ENCODE assay signal across 9 mouse cellular contexts in genomic region chr2:155991863-155992321, GRCm38 (mm10). TPM values are rescaled to one million over a fixed set of nuclear protein-coding genes. Genes with fewer than 3 reads are reported as not detected.
DNase-seq lines count a peak whose midpoint lies in the region; ATAC-seq and TF ChIP-seq lines count a peak whose summit lies in the region.
"Had no signal": no experiment of that assay in that cellular context is flagged by ENCODE, and none has a peak within 500 bp of the region (broad histone marks: within the 10 kb centered on the region; RNA-seq: fewer than 3 reads in every experiment).

No protein-coding gene starts in this region.

- H3K9ac ChIP-seq in forebrain, postnatal 0 days = no peak overlapping the region
- no peak overlapping the region for H3K9ac ChIP-seq in forebrain, embryonic 12.5 days
- H3K9ac ChIP-seq in limb, embryonic 15.5 days = no peak overlapping the region
- H3K9ac ChIP-seq: embryonic facial prominence, embryonic 15.5 days had no signal

- no peaks in the 10 kb centered on the region for H3K27me3 ChIP-seq in forebrain, postnatal 0 days (ENCODE audit: insufficient read depth, low read length)
- H3K27me3 ChIP-seq in forebrain, embryonic 12.5 days = no peaks in the 10 kb centered on the region
- H3K27me3 ChIP-seq in limb, embryonic 15.5 days = no peaks in the 10 kb centered on the region
- H3K27me3 ChIP-seq: embryonic facial prominence, embryonic 15.5 days had no signal

- no peaks in the 10 kb centered on the region for H3K4me1 ChIP-seq in forebrain, postnatal 0 days (ENCODE audit: insufficient read depth)
- H3K4me1 ChIP-seq in forebrain, embryonic 12.5 days = no peaks in the 10 kb centered on the region
- no peaks in the 10 kb centered on the region for H3K4me1 ChIP-seq in limb, embryonic 15.5 days
- H3K4me1 ChIP-seq: embryonic facial prominence, embryonic 15.5 days had no signal

- no peak overlapping the region for H3K4me3 ChIP-seq in forebrain, postnatal 0 days (ENCODE audit: low read depth, low read length)
- no peak overlapping the region for H3K4me3 ChIP-seq in forebrain, embryonic 12.5 days (replicated peaks)
- no peak overlapping the region for H3K4me3 ChIP-seq in limb, embryonic 15.5 days
- H3K4me3 ChIP-seq: embryonic facial prominence, embryonic 15.5 days had no signal

- TF ChIP-seq CTCF in forebrain, postnatal 0 days (IDR thresholded peaks at IDR 0.05; ENCODE audit: low read depth) = 0 out of 2 replicates have a peak, but pooled peaks have one; percentile 12

- 67% methylated on average over 14 of the region's 14 CpGs for WGBS in forebrain, postnatal 0 days
- 88% methylated on average over 14 of the region's 14 CpGs for WGBS in forebrain, embryonic 12.5 days
- WGBS in limb, embryonic 15.5 days = 74% methylated on average over 14 of the region's 14 CpGs

- H3K4me2 ChIP-seq in forebrain, postnatal 0 days (ENCODE audit: low read depth) = no peak overlapping the region
- no peak overlapping the region for H3K4me2 ChIP-seq in forebrain, embryonic 12.5 days
- no peak overlapping the region for H3K4me2 ChIP-seq in limb, embryonic 15.5 days
- H3K4me2 ChIP-seq: embryonic facial prominence, embryonic 15.5 days had no signal

- H3K27ac ChIP-seq in forebrain, postnatal 0 days (ENCODE audit: low read depth, low read length) = no peak overlapping the region; the same call in 1 of the 2 replicates
- no peak overlapping the region for H3K27ac ChIP-seq in forebrain, embryonic 12.5 days
- peak overlapping the region; percentile 22 for H3K27ac ChIP-seq in limb, embryonic 15.5 days
- H3K27ac ChIP-seq: embryonic facial prominence, embryonic 15.5 days had no signal

- no peaks in the 10 kb centered on the region for H3K9me3 ChIP-seq in forebrain, postnatal 0 days (ENCODE audit: low read length)
- H3K9me3 ChIP-seq in forebrain, embryonic 12.5 days = no peaks in the 10 kb centered on the region
- H3K9me3 ChIP-seq in limb, embryonic 15.5 days = no peaks in the 10 kb centered on the region
- H3K9me3 ChIP-seq: embryonic facial prominence, embryonic 15.5 days had no signal

- H3K36me3 ChIP-seq in forebrain, postnatal 0 days (ENCODE audit: insufficient read depth) = peaks cover 94% of the 10 kb centered on the region
- H3K36me3 ChIP-seq in forebrain, embryonic 12.5 days (replicated peaks) = peaks cover 99% of the 10 kb centered on the region
- peaks cover 100% of the 10 kb centered on the region for H3K36me3 ChIP-seq in limb, embryonic 15.5 days

- peak; percentile 58 for ATAC-seq in forebrain, postnatal 0 days
- ATAC-seq in forebrain, embryonic 12.5 days (ENCODE audit: low FRiP score) = no peak
- 0 out of 2 replicates have a peak, but pooled peaks have one; percentile 53 for ATAC-seq in limb, embryonic 15.5 days (ENCODE audit: insufficient number of reproducible peaks, low FRiP score, low TSS enrichment, low read depth)
- no peak for ATAC-seq in inflammation-experienced regulatory T-cells, adult 6 months

- peak; percentile 36 for DNase-seq in forebrain, postnatal 0 days
- peak; percentile 74 for DNase-seq in adrenal gland, postnatal 14 days
- peak; percentile 30 to 44 for DNase-seq in frontal cortex, adult 2 months (ENCODE audit: extremely low spot score in 1 of 2, low spot score in 1 of 2)
- DNase-seq in heart, postnatal 4 days = peak; percentile 76
- DNase-seq in right cerebral cortex, postnatal 10 days (ENCODE audit: low spot score in 2 of 2) = peak; percentile 80 to 84

RNA-seq across cellular contexts. Expression of gene 6430550D23Rik, which starts 15.9 kb away (rescaled TPM):
- 1.0 and 1.1 TPM in 2 replicates for total RNA-seq in forebrain, postnatal 0 days (2014; rRNA removed)
- polyA plus RNA-seq in forebrain, postnatal 0 days (2015; fragmentation: Nextera tagmentation; extraction: Ambion mirVana) = 0.57 and 1.1 TPM in 2 replicates
- 1.3 TPM in 2 replicates for polyA plus RNA-seq in forebrain, embryonic 12.5 days (2016; fragmentation: Nextera tagmentation; extraction: Ambion mirVana)
- total RNA-seq in adrenal gland, postnatal 14 days (2021) = 2.9 and 4.0 TPM in 2 replicates
- 3.3 and 4.6 TPM in 2 replicates for polyA plus RNA-seq in frontal cortex, adult 2 months (2012; rRNA removed)
- under 1 TPM; 0.18 to 0.21 TPM for total RNA-seq in heart, postnatal 4 days (2021)
- 1.7 and 1.8 TPM in 2 replicates for polyA plus RNA-seq in limb, embryonic 15.5 days (2015; fragmentation: Nextera tagmentation; extraction: Ambion mirVana)
- 1 to 10 TPM; 1.4 to 1.8 (median 1.7) TPM for polyA plus RNA-seq in inflammation-experienced regulatory T-cells, adult 6 months (2017; shearing (Covaris generic))

RNA-seq across cellular contexts. Expression of gene Ergic3, which starts 16.0 kb away (rescaled TPM):
- total RNA-seq in forebrain, postnatal 0 days (2014; rRNA removed) = 253 and 279 TPM in 2 replicates
- 445 and 473 TPM in 2 replicates for polyA plus RNA-seq in forebrain, postnatal 0 days (2015; fragmentation: Nextera tagmentation; extraction: Ambion mirVana)
- 196 and 199 TPM in 2 replicates for polyA plus RNA-seq in forebrain, embryonic 12.5 days (2016; fragmentation: Nextera tagmentation; extraction: Ambion mirVana)
- total RNA-seq in adrenal gland, postnatal 14 days (2021) = 179 and 180 TPM in 2 replicates
- polyA plus RNA-seq in frontal cortex, adult 2 months (2012; rRNA removed) = 317 TPM in 2 replicates
- total RNA-seq in heart, postnatal 4 days (2021) = 10 to 100 TPM; 86.5 to 91.5 TPM
- polyA plus RNA-seq in limb, embryonic 15.5 days (2015; fragmentation: Nextera tagmentation; extraction: Ambion mirVana) = 239 and 246 TPM in 2 replicates
- polyA plus RNA-seq in inflammation-experienced regulatory T-cells, adult 6 months (2017; shearing (Covaris generic)) = 100 to 1,000 TPM in 2 of 3 experiments, 10 to 100 TPM in 1; 97.9 to 172 (median 128) TPM

RNA-seq across cellular contexts. Expression of gene Cep250, which starts 35.6 kb away (rescaled TPM):
- 17.2 and 18.7 TPM in 2 replicates for total RNA-seq in forebrain, postnatal 0 days (2014; rRNA removed)
- 4.9 and 8.6 TPM in 2 replicates for polyA plus RNA-seq in forebrain, postnatal 0 days (2015; fragmentation: Nextera tagmentation; extraction: Ambion mirVana)
- 28.9 and 30.5 TPM in 2 replicates for polyA plus RNA-seq in forebrain, embryonic 12.5 days (2016; fragmentation: Nextera tagmentation; extraction: Ambion mirVana)
- total RNA-seq in adrenal gland, postnatal 14 days (2021) = 13.1 and 14.9 TPM in 2 replicates
- 18.1 and 18.4 TPM in 2 replicates for polyA plus RNA-seq in frontal cortex, adult 2 months (2012; rRNA removed)
- total RNA-seq in heart, postnatal 4 days (2021) = 10 to 100 TPM; 11.9 to 14.4 TPM
- polyA plus RNA-seq in limb, embryonic 15.5 days (2015; fragmentation: Nextera tagmentation; extraction: Ambion mirVana) = 22.7 and 24.2 TPM in 2 replicates
- 10 to 100 TPM; 30.4 to 48.2 (median 47.9) TPM for polyA plus RNA-seq in inflammation-experienced regulatory T-cells, adult 6 months (2017; shearing (Covaris generic))

RNA-seq across cellular contexts. Expression of gene Gdf5, which starts 46.7 kb away (rescaled TPM):
- total RNA-seq in forebrain, postnatal 0 days (2014; rRNA removed) = 3.9 TPM in 2 replicates
- 3.7 and 3.8 TPM in 2 replicates for polyA plus RNA-seq in forebrain, postnatal 0 days (2015; fragmentation: Nextera tagmentation; extraction: Ambion mirVana)
- polyA plus RNA-seq in forebrain, embryonic 12.5 days (2016; fragmentation: Nextera tagmentation; extraction: Ambion mirVana) = 2.1 and 2.9 TPM in 2 replicates
- total RNA-seq in adrenal gland, postnatal 14 days (2021) = 1.1 and 1.8 TPM in 2 replicates
- 0.08 and 0.24 TPM in 2 replicates for polyA plus RNA-seq in frontal cortex, adult 2 months (2012; rRNA removed)
- under 1 TPM in 1 of 2 experiments, not detected in 1; 0.12 TPM for total RNA-seq in heart, postnatal 4 days (2021)
- polyA plus RNA-seq in limb, embryonic 15.5 days (2015; fragmentation: Nextera tagmentation; extraction: Ambion mirVana) = 44.7 and 60.7 TPM in 2 replicates
- not detected for polyA plus RNA-seq in inflammation-experienced regulatory T-cells, adult 6 months (2017; shearing (Covaris generic))

RNA-seq across cellular contexts. Expression of gene Gm15557, which starts 51.4 kb away (rescaled TPM):
- not detected in 2 replicates for total RNA-seq in forebrain, postnatal 0 days (2014; rRNA removed)
- polyA plus RNA-seq in forebrain, postnatal 0 days (2015; fragmentation: Nextera tagmentation; extraction: Ambion mirVana) = not detected in 2 replicates
- polyA plus RNA-seq in forebrain, embryonic 12.5 days (2016; fragmentation: Nextera tagmentation; extraction: Ambion mirVana) = not detected in 2 replicates
- not detected in 2 replicates for total RNA-seq in adrenal gland, postnatal 14 days (2021)
- polyA plus RNA-seq in frontal cortex, adult 2 months (2012; rRNA removed) = not detected in 2 replicates
- total RNA-seq in heart, postnatal 4 days (2021) = not detected
- 0.13 and 0.21 TPM in 2 replicates for polyA plus RNA-seq in limb, embryonic 15.5 days (2015; fragmentation: Nextera tagmentation; extraction: Ambion mirVana)
- not detected for polyA plus RNA-seq in inflammation-experienced regulatory T-cells, adult 6 months (2017; shearing (Covaris generic))

Comparison
In these comparisons a context has a peak if more than half of its experiments do, and no peak if none do; other contexts are left out.
1. ATAC-seq: peak in forebrain, postnatal 0 days (single experiment) and limb, embryonic 15.5 days (single experiment); none in forebrain, embryonic 12.5 days (single experiment) and inflammation-experienced regulatory T-cells, adult 6 months (single experiment).
2. Peak in every context shown above with its lines, with median percentiles within 50 percentile points of each other: DNase-seq.